Mouse (Mus musculus) cerebellum, adult 9-11 months (tissue): ENCODE results near the gene Entpd2.

Source experiments
- DNase-seq: peaks from one replicate; pipeline ENCODE4 v3.0.0; 2022

Gene Entpd2

GRCm38 (mm10) chr2:25429435-25430180, 33.9 kb downstream of the Entpd2 start:
- DNase-seq = peak; percentile 84

- DNase-seq = peak; percentile 75
Measured at GRCm38 (mm10) chr2:25430395-25431233, 34.9 kb downstream of the Entpd2 start.

- peak; percentile 67 for DNase-seq
Measured at GRCm38 (mm10) chr2:25431308-25431855, 35.7 kb downstream of the Entpd2 start.

GRCm38 (mm10) chr2:25432326-25433098, 36.8 kb downstream of the Entpd2 start:
- DNase-seq = peak; percentile 70

DNA sequence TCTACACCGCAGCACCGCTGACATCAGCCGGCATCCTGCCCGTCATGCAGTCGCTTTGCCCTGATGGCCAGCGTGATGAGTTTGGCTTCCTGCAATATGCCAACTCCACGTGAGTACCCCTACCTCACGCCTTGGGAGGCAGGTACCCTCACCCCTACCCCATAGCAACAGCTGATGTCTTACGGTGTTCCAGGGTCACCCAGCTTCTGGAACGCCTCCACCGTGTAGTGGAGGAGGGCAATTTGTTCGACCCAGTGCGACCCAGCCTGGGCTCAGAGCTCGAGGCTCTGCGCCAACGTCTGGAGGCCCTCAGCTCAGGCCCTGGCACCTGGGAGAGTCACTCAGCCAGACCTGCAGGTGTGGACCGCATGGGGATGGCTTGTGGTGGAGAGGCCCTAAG, 37.4 kb downstream of the Entpd2 start:
- peak; percentile 70 for DNase-seq

DNA sequence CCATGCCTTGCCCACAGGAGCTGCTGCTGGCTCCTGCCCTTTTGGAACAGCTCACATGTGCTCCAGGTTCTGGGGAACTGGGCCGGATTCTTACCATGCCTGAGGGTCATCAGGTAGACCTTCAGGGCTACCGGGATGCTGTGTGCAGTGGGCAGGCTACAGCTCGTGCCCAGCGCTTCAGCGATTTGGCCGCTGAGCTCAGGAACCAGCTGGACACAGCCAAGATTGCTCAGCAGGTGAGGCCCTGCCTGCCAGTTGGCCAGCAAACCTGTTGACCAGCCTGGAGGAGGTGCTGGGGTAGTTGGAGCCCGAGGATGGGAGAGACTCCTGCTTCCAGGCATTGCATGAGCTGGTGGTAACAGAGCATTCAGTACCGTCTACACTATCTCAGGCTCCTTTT, 38.6 kb downstream of the Entpd2 start:
- DNase-seq = peak; percentile 98

DNA sequence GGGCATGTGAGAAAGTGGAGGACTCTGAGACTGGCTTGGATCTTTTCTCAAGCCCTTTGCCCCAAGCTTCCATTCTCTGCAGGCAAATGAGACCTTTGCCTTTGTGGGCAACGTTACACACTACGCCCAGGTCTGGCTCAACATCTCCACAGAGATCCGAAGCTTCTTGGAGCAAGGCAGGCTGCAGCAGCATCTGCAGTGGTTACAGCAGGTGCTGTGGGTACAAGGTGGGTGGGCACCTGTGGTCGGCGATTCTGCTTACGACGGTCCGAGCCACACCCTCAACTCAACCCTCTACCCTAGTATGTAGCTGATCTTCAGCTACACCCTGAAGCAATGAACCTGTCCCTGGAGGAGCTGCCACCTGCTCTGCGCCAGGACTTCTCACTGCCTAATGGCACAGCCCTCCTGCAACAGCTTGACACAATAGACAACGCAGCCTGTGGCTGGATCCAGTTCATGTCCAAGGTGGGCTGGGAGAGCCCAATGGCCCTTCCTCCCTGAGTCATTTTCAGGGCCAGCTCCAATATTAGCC, 40.7 kb downstream of the Entpd2 start:
- peak; percentile 60 for DNase-seq

DNA sequence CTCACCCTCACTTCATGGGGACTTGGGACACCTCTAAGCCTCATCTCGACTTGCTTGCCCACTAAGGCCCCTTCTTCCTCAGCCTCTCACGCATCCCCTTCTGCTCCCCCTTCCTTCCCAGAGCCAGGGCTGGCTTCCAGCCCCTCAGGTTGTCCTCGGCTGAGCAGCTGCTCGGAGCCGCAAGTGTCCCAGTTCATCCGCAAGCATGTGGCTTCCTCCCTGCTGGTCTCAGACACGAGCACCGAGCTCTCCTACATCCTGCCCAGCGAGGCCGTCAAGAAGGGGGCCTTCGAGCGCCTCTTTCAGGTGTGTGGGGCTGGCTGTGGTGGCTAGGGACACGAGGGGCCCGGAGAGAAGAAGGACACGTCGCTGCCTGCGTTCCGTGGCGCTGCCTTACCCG, 45.4 kb downstream of the Entpd2 start:
- peak; percentile 61 for DNase-seq

DNA sequence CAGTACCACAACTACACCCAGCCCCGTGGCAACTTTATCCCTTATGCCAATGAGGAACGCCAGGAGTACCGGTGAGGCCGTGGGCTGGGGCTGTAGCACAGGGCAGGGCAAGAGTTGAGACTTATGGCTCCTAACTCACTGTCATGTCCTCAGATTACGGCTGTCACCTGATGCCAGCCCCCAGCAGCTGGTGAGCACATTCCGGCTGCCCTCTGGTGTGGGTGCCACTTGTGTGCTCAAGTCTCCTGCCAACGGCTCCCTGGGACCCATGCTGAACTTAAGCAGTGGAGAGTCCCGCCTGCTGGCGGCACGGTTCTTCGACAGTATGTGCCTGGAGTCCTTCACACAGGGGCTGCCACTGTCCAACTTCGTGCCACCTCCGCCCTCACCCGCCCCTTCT, 47.0 kb downstream of the Entpd2 start:
- peak; percentile 37 for DNase-seq
